Mouse (Mus musculus): ENCODE measurements around the gene Tdpoz2. TPM values are rescaled to one million over a fixed set of nuclear protein-coding genes. Genes with fewer than 3 reads are reported as not detected.
"Not testable (repeated sequence)": the region's sequence is repeated elsewhere in the genome, so short reads cannot be mapped to it uniquely, and the experiment has no call there.

Gene Tdpoz2
- polyA plus RNA-seq (2016; fragmentation: Nextera tagmentation; extraction: Ambion mirVana): not detected in 2 replicates

GRCm38 (mm10) chr3:93652586-93652985, at the start of gene Tdpoz2:
Gene Tdpoz2, minus strand, starts transcription at chr3:93652686.
- H3K4me3 ChIP-seq (replicated peaks): no peak within 1 kb of the TSS
- no peaks in the 10 kb centered on the region for H3K36me3 ChIP-seq
- H3K4me2 ChIP-seq: no peak within 1 kb of the TSS
- no peaks in the 10 kb centered on the region for H3K27me3 ChIP-seq
- no peaks in the 10 kb centered on the region for H3K9me3 ChIP-seq
- WGBS: 83% methylated on average over 3 of the region's 3 CpGs
- no peak within 1 kb of the TSS for H3K9ac ChIP-seq (replicated peaks)
- no peak within 1 kb of the TSS for H3K27ac ChIP-seq
- ATAC-seq (ENCODE audit: insufficient number of reproducible peaks, insufficient read depth, low FRiP score, low TSS enrichment, low read depth): no peak
- H3K4me1 ChIP-seq (replicated peaks): no peaks in the 10 kb centered on the region

GRCm38 (mm10) chr3:93692970-93693369, 40.5 kb upstream of the Tdpoz2 start, which contains the start of gene Gm37596:
Gene Gm37596, minus strand, starts transcription at chr3:93693070.
- H3K9me3 ChIP-seq; H3K4me2 ChIP-seq; H3K4me3 ChIP-seq (replicated peaks); H3K27me3 ChIP-seq; H3K36me3 ChIP-seq; ATAC-seq (ENCODE audit: insufficient number of reproducible peaks, insufficient read depth, low FRiP score, low TSS enrichment, low read depth); H3K9ac ChIP-seq (replicated peaks); H3K27ac ChIP-seq; H3K4me1 ChIP-seq (replicated peaks): not testable (repeated sequence)
- WGBS: 77% methylated on average over 1 of the region's 2 CpGs

GRCm38 (mm10) chr3:93676210-93676609, 23.7 kb upstream of the Tdpoz2 start, which contains the start of gene Tdpoz1:
Gene Tdpoz1, minus strand, starts transcription at chr3:93676310.
- H3K36me3 ChIP-seq; H3K4me3 ChIP-seq (replicated peaks); H3K9ac ChIP-seq (replicated peaks); H3K27ac ChIP-seq; H3K27me3 ChIP-seq; H3K4me2 ChIP-seq; H3K4me1 ChIP-seq (replicated peaks); H3K9me3 ChIP-seq; ATAC-seq (ENCODE audit: insufficient number of reproducible peaks, insufficient read depth, low FRiP score, low TSS enrichment, low read depth): not testable (repeated sequence)
- WGBS: 93% methylated on average over 3 of the region's 4 CpGs

GRCm38 (mm10) chr3:93670805-93671503, 18.5 kb upstream of the Tdpoz2 start:
- not testable (repeated sequence) for H3K9me3 ChIP-seq; ATAC-seq (ENCODE audit: insufficient number of reproducible peaks, insufficient read depth, low FRiP score, low TSS enrichment, low read depth); H3K4me2 ChIP-seq; H3K9ac ChIP-seq (replicated peaks); H3K4me1 ChIP-seq (replicated peaks); H3K4me3 ChIP-seq (replicated peaks); H3K36me3 ChIP-seq; H3K27ac ChIP-seq; H3K27me3 ChIP-seq
- WGBS: 83% methylated on average over 5 of the region's 6 CpGs

- Histone ChIP-seq H3K27ac (no peak overlapping the region), H3K4me1 (replicated peaks) (no peaks in the 10 kb centered on the region), H3K4me2 (no peak overlapping the region), H3K9ac (replicated peaks) (no peak overlapping the region), H3K9me3 (no peaks in the 10 kb centered on the region), H3K36me3 (no peaks in the 10 kb centered on the region), H3K27me3 (no peaks in the 10 kb centered on the region), H3K4me3 (replicated peaks) (no peak overlapping the region)
- no peak for ATAC-seq (ENCODE audit: insufficient number of reproducible peaks, insufficient read depth, low FRiP score, low TSS enrichment, low read depth)
- 90% methylated on average over 1 of the region's 1 CpGs for WGBS
Observed at GRCm38 (mm10) chr3:93654260-93654659, 1.8 kb upstream of the Tdpoz2 start.

- WGBS: 80% methylated on average over 4 of the region's 4 CpGs
- not testable (repeated sequence) for H3K9me3 ChIP-seq; ATAC-seq (ENCODE audit: insufficient number of reproducible peaks, insufficient read depth, low FRiP score, low TSS enrichment, low read depth); H3K9ac ChIP-seq (replicated peaks); H3K4me1 ChIP-seq (replicated peaks); H3K27me3 ChIP-seq; H3K27ac ChIP-seq; H3K4me2 ChIP-seq; H3K4me3 ChIP-seq (replicated peaks); H3K36me3 ChIP-seq
Observed at GRCm38 (mm10) chr3:93630917-93631714, 21.4 kb downstream of the Tdpoz2 start.

GRCm38 (mm10) chr3:93608970-93609369, 43.5 kb downstream of the Tdpoz2 start:
- not testable (repeated sequence) for H3K4me3 ChIP-seq (replicated peaks); H3K27ac ChIP-seq; H3K4me1 ChIP-seq (replicated peaks); H3K4me2 ChIP-seq; H3K27me3 ChIP-seq; H3K36me3 ChIP-seq; H3K9ac ChIP-seq (replicated peaks); H3K9me3 ChIP-seq
- ATAC-seq (ENCODE audit: insufficient number of reproducible peaks, insufficient read depth, low FRiP score, low TSS enrichment, low read depth): peak; percentile 75

- no peak overlapping the region for H3K9ac ChIP-seq (replicated peaks)
- H3K4me1 ChIP-seq (replicated peaks): peaks cover 5% of the 10 kb centered on the region; the same call in 1 of the 2 replicates
- no peak overlapping the region for H3K4me3 ChIP-seq (replicated peaks)
- no peaks in the 10 kb centered on the region for H3K27me3 ChIP-seq
- no peaks in the 10 kb centered on the region for H3K9me3 ChIP-seq
- 86% methylated on average over 1 of the region's 1 CpGs for WGBS
- H3K4me2 ChIP-seq: no peak overlapping the region
- no peak for ATAC-seq (ENCODE audit: insufficient number of reproducible peaks, insufficient read depth, low FRiP score, low TSS enrichment, low read depth)
- no peaks in the 10 kb centered on the region for H3K36me3 ChIP-seq
- no peak overlapping the region for H3K27ac ChIP-seq
Observed at GRCm38 (mm10) chr3:93601903-93602302, 50.6 kb downstream of the Tdpoz2 start.

Other genes with a start within 250 kb of the Tdpoz2 start
- 0.58 and 0.71 TPM in 2 replicates for gene Tchh, start 210.4 kb downstream of the Tdpoz2 start, polyA plus RNA-seq (2016; fragmentation: Nextera tagmentation; extraction: Ambion mirVana)
- not detected in 2 replicates for gene Tchhl1, start 183.9 kb downstream of the Tdpoz2 start, polyA plus RNA-seq (2016; fragmentation: Nextera tagmentation; extraction: Ambion mirVana)
- gene S100a11, start 132.2 kb downstream of the Tdpoz2 start, polyA plus RNA-seq (2016; fragmentation: Nextera tagmentation; extraction: Ambion mirVana): 600 and 664 TPM in 2 replicates
- gene S100a10, start 97.6 kb downstream of the Tdpoz2 start, polyA plus RNA-seq (2016; fragmentation: Nextera tagmentation; extraction: Ambion mirVana): 157 and 183 TPM in 2 replicates
- gene Tdpoz1, start 23.6 kb upstream of the Tdpoz2 start, polyA plus RNA-seq (2016; fragmentation: Nextera tagmentation; extraction: Ambion mirVana): not detected in 2 replicates
- gene Gm37596, start 40.4 kb upstream of the Tdpoz2 start, polyA plus RNA-seq (2016; fragmentation: Nextera tagmentation; extraction: Ambion mirVana): not detected in 2 replicates
- gene Gm5773, start 120.3 kb upstream of the Tdpoz2 start, polyA plus RNA-seq (2016; fragmentation: Nextera tagmentation; extraction: Ambion mirVana): not detected in 2 replicates
- gene Tdpoz4, start 143.7 kb upstream of the Tdpoz2 start, polyA plus RNA-seq (2016; fragmentation: Nextera tagmentation; extraction: Ambion mirVana): not detected in 2 replicates
- gene Tdpoz3, start 173.3 kb upstream of the Tdpoz2 start, polyA plus RNA-seq (2016; fragmentation: Nextera tagmentation; extraction: Ambion mirVana): not detected in 2 replicates